Mouse (Mus musculus): Measurements from ENCODE around the gene Iqch.
"Not testable (repeated sequence)": the region's sequence is repeated elsewhere in the genome, so short reads cannot be mapped to it uniquely, and the experiment has no call there.

The Iqch gene

DNA sequence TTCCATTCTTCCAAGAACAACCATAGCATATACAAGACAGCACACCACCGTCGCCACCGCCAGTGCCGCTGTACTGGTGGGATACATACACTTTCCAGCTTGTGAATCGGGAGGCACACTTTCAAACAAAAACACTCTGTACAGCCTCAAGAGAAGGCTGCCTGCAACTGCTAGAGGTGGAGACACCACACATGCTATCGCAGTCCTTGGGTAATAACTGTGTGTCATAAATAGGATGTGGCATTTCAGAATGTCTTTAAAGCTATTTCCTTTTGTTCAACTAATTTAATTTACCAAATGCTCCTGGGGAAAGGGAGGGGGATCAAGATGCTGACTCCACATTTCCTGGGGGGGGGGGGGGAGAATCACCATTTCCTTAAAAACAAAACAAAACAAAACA, 34.0 kb downstream of the Iqch start:
- DNase-seq (ENCODE audit: extremely low spot score, low read depth, low spot score) = no peak

- DNase-seq (ENCODE audit: extremely low spot score, low read depth, low spot score) = no peak
These were observed 38.9 kb downstream of the Iqch start for GRCm38 (mm10) chr9:63563436-63563835.

- DNase-seq (ENCODE audit: extremely low spot score, low read depth, low spot score) = no peak
These were observed 40.4 kb downstream of the Iqch start for GRCm38 (mm10) chr9:63561931-63562330.

- no peak for DNase-seq (ENCODE audit: extremely low spot score, low read depth, low spot score)
These were observed 45.4 kb downstream of the Iqch start for GRCm38 (mm10) chr9:63556933-63557332.

- DNase-seq (ENCODE audit: extremely low spot score, low read depth, low spot score) = no peak
These were observed 46.0 kb downstream of the Iqch start for GRCm38 (mm10) chr9:63556316-63556715.

- no peak for DNase-seq (ENCODE audit: extremely low spot score, low read depth, low spot score)
These were observed 46.8 kb downstream of the Iqch start for GRCm38 (mm10) chr9:63555460-63555990.

DNA sequence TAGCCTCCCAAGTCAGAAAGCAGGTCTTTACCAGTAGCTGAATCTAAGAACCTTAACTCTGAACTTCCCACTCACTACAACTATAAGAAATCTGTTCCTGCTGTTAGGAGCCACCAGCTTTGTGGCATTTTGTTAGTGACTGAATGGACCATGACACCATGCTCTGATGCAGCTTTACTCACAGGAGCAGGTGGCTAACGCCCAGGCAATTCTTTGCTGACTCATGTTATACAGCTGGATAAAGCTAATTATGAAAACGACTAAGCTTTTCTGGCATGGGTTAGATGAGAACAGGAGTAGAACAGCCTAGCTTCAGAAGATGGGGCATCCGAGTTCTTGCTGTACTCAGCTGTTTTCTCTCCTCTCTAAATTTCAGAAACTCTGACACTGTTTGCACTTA, 48.7 kb downstream of the Iqch start:
- no peak for DNase-seq (ENCODE audit: extremely low spot score, low read depth, low spot score)

DNA sequence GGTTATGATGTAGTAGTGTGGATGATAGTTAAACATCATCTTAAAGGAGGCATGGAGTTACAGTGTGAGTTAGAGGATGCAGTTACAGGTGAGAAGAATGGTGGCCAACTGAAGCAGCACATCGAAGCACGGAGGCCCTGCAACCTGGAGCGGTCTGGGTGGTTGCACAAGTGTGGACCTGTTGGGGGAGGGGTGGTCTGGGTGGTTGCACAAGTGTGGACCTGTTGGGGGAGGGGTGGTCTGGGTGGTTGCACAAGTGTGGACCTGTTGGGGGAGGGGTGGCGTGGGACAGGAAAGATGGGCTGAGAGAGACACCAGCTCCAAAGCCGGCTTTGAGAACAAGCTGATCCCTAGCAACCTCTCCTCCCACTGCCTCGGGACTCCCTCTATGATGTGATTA, 51.6 kb downstream of the Iqch start:
- not testable (repeated sequence) for DNase-seq (ENCODE audit: extremely low spot score, low read depth, low spot score)

DNA sequence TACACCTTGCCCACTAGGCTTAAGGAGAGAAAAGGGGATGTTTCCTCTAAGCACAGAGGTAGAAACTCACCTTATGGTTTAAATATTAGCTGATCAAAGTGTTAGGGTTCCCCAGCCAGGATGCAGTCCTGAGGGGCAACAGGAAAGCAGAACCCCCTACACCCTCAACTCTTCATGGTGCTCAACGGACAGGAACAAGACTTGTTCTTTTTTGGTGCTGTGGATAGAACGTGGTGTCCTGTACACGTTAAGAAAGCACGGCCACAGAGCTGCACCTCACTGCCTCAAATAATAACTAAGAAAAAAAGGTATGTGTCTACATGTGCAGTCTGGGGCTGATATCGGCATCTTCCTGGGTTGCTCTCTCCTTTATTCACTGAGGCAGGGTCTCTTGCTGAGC, 53.3 kb downstream of the Iqch start:
- DNase-seq (ENCODE audit: extremely low spot score, low read depth, low spot score) = no peak

DNA sequence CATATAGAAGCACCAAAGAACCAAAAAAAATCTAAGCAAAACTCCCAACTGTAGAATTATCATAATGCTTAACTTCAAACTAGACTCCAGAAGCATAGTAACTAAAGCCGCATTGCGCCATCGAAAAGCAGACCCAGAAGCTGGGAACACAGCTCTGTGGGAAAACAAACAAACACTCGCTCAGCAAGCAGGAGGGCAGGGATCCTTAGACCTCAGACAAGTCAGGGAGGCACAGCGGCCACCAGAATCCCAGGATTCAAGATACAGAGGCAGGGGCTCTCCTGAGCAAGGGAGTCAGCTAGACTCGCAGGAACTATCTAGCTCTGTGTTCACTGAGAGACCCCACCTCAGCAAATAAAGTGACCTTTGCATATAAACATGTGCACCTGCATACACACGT, 60.4 kb downstream of the Iqch start:
- no peak for DNase-seq (ENCODE audit: extremely low spot score, low read depth, low spot score)

- DNase-seq (ENCODE audit: extremely low spot score, low read depth, low spot score) = no peak
These were observed 61.0 kb downstream of the Iqch start for GRCm38 (mm10) chr9:63541301-63541700.

DNA sequence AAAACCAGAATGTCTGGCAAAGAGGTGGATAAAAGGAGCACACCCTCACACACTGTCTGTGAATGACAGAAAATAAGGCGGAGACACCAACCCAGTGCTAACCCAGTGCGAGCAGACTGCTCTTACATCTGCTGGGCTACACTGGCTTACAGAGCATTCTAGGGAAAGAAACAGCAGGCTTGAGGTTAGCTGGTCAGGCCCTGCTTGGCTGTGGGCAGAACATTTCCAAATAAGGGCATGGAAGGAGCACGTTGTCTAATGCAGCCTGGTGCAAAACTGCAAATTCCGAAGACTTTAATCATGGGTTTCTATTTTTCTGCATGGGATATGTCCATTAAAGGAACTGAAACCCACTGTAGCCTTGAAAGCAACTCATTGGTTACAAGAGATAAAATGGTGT, 64.8 kb downstream of the Iqch start:
- no peak for DNase-seq (ENCODE audit: extremely low spot score, low read depth, low spot score)

DNA sequence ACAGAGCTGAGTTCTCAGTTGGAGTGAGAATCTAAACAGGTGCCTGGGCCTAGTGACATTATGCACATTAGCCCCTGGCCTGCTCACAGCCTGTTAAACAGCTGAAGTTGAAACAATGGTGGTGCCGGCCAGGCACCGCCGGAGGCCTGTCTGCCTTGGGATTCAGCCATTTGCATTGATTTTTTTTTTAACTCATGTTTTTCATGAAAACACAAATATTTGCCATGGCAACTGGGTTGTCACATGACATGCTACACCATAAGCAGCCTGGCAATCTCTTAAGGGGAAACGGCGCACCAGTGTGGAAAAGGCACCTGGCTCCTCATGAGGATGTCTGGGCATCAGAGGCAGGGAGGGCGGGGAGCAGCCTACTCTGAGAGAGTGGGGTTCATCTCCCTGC, 67.3 kb downstream of the Iqch start:
- no peak for DNase-seq (ENCODE audit: extremely low spot score, low read depth, low spot score)

- DNase-seq (ENCODE audit: extremely low spot score, low read depth, low spot score) = no peak
These were observed 67.9 kb downstream of the Iqch start for GRCm38 (mm10) chr9:63534371-63534780.

DNA sequence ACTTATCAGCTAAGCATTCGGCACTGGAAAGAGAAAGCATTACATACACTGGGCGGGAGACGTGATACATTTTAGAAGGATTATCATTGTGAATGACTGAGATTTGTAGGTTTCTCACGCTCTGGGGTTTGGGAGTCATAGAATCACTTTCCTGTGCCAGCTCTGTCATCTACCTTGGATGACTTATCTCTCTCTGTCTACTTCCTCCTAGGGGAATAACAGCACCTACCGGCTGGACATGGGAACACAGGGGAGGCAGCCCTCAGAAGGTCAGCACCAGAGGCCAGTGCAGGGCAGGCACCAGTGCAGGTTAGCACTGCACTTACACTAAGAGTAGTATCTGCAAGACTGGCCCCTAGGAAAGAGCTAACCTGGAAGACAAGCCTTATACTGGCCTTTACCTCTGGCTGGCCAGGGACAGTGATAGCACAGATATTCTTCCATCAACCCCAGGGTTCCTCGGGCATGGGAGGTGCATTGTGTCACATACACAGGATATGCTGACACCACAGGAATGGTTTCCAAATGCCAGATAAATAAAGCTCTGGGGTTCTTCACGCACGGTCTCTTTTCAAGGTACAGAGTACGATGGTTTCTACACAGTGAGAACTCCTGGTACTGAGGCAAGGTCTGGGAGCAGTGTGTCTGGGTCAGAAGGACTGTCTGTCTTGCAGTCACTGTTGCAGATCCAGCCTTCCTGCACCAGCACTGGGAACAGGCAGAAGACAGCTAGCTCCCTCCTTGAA, 69.2 kb downstream of the Iqch start:
- DNase-seq (ENCODE audit: extremely low spot score, low read depth, low spot score) = no peak

- no peak for DNase-seq (ENCODE audit: extremely low spot score, low read depth, low spot score)
These were observed 78.4 kb downstream of the Iqch start for GRCm38 (mm10) chr9:63523937-63524253.

GRCm38 (mm10) chr9:63523251-63523936, 78.9 kb downstream of the Iqch start:
- DNase-seq (ENCODE audit: extremely low spot score, low read depth, low spot score) = no peak

DNA sequence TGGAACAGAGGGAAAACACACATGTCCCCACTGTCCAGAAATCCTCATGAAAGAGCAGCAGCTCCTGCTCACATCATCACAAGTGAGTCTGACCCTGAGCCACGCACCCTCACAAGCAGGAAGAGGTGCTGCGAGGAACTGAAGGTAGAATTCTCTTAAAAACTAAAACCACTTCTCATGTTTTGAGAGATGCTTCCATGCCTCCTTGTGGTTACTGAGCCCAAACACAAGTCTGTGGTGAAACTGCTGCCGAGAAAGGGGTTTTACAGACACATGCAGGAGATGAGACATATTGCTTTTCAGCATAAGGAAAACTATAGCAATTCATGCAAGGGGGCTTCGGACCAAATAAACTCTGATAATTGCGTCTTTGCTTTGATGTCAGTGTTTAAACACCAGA, 89.4 kb downstream of the Iqch start:
- no peak for DNase-seq (ENCODE audit: extremely low spot score, low read depth, low spot score)

- DNase-seq (ENCODE audit: extremely low spot score, low read depth, low spot score) = no peak
These were observed 91.3 kb downstream of the Iqch start for GRCm38 (mm10) chr9:63511034-63511433.

- no peak for DNase-seq (ENCODE audit: extremely low spot score, low read depth, low spot score)
These were observed 95.2 kb downstream of the Iqch start for GRCm38 (mm10) chr9:63507110-63507509.

DNA sequence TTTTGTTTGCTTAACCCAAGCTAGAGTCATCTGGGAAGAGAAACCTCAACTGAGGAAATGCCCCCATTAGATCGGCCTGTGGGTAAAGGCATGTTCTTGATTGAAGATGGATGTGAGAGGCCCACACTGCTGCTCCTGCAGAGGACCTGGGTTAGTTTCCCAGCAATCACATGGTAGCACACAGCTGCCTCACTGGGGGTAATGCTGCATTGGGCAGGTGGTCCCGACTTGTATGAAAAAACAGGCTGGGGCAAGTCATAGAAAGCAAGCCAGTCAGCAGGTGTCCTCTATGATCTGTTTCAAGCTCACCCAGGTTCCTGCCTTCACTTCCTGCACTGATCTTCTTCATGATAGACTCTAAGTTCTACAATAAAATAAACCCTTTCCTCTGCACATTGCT, 98.4 kb downstream of the Iqch start:
- DNase-seq (ENCODE audit: extremely low spot score, low read depth, low spot score) = no peak

- no peak for DNase-seq (ENCODE audit: extremely low spot score, low read depth, low spot score)
These were observed 100.8 kb downstream of the Iqch start for GRCm38 (mm10) chr9:63501516-63501915.

GRCm38 (mm10) chr9:63499912-63500311, 102.4 kb downstream of the Iqch start:
- DNase-seq (ENCODE audit: extremely low spot score, low read depth, low spot score) = no peak

All from hindlimb bud, embryonic 11.5 days (tissue).